Mouse (Mus musculus) hindbrain, postnatal 0 days (tissue): ENCODE data around the gene Acadl. TPM values are rescaled to one million over a fixed set of nuclear protein-coding genes. Genes with fewer than 3 reads are reported as not detected.
A peak's percentile ranks its signal among the peaks of the same experiment; 100 is the strongest.

ENCODE experiments used
- ATAC-seq: fragments of 200-750 bp; cut with Nextera tagmentation; 2 replicates; pipeline ENCODE4 v1.8.0; 2017; ENCODE audit warnings: mild to moderate bottlenecking, moderate TSS enrichment, moderate library complexity
- DNase-seq: peaks from one replicate; pipeline ENCODE4 v3.0.0-alpha.2; 2015; ENCODE audit warnings: low spot score
- H3K27ac ChIP-seq: fragments of 300-500 bp; sonication (generic); 2 replicates; pipeline ENCODE4 v1.5.1; 2014; ENCODE audit warnings: mild to moderate bottlenecking
- H3K27me3 ChIP-seq: fragments of 300-500 bp; sonication (generic); 2 replicates; pipeline ENCODE4 v1.6.1; 2014; ENCODE audit warnings: low read length, mixed read lengths; ENCODE audit not compliant: insufficient read depth
- H3K36me3 ChIP-seq: fragments of 300-500 bp; sonication (generic); 2 replicates; pipeline ENCODE4 v1.6.1; 2014; ENCODE audit warnings: low read length, mixed read lengths; ENCODE audit not compliant: insufficient read depth
- H3K4me1 ChIP-seq: fragments of 300-500 bp; sonication (generic); 2 replicates; pipeline ENCODE4 v1.6.1; 2014; ENCODE audit warnings: antibody characterized with exemption, low read length, mixed read lengths; ENCODE audit not compliant: insufficient read depth
- H3K4me2 ChIP-seq: fragments of 300-500 bp; sonication (generic); 2 replicates; pipeline ENCODE4 v1.6.1; 2014; ENCODE audit warnings: low read depth, mild to moderate bottlenecking, low read length, moderate library complexity, mixed read lengths
- H3K4me3 ChIP-seq: fragments of 300-500 bp; sonication (generic); 2 replicates; pipeline ENCODE4 v1.5.1; 2014; ENCODE audit warnings: low read length
- H3K9ac ChIP-seq: fragments of 300-500 bp; sonication (generic); replicated peaks from 2 replicates; pipeline ENCODE4 v1.6.1; 2014; ENCODE audit warnings: mild to moderate bottlenecking, low read length, moderate library complexity, mixed read lengths
- H3K9me3 ChIP-seq: fragments of 300-500 bp; sonication (generic); 2 replicates; pipeline ENCODE4 v1.6.1; 2016; ENCODE audit warnings: low read length, mixed read lengths
- CTCF ChIP-seq: IDR thresholded peaks from 2 replicates; pipeline ENCODE4 v1.5.1; 2016; ENCODE audit warnings: antibody characterized with exemption, control low read depth, low read depth
- WGBS: fragments of 180-500 bp; shearing (Covaris S2); extraction: QIAGEN DNeasy Blood & Tissue Kit; methylation state at CpG from one replicate; pipeline ENCODE4 v1.1.7; 2014; 5-methylcytosine and 5-hydroxymethylcytosine counted together
- polyA plus RNA-seq: library from polyadenylated mRNA; unstranded; fragments of >200 nt; fragmentation: Nextera tagmentation; extraction: Ambion mirVana; gene quantifications from 2 replicates; pipeline ENCODE4 v1.2.1, GENCODE M21; 2015
- total RNA-seq: library from RNA; depleted of rRNA; stranded (reverse); fragments of >200 nt; gene quantifications from 2 replicates; pipeline ENCODE4 v1.2.3, GENCODE M21; 2014; rRNA removed

Acadl gene
- 7.5 and 7.8 TPM in 2 replicates for total RNA-seq
- 96.9 and 111 TPM in 2 replicates for polyA plus RNA-seq

GRCm38 (mm10) chr1:66862712-66863511, at the start of gene Acadl:
TSS of gene Acadl (minus strand) at chr1:66863277.
- H3K27ac ChIP-seq: peak within 1 kb of the TSS; percentile 90
- no peaks in the 10 kb centered on the region for H3K4me1 ChIP-seq
- DNase-seq: peak; percentile 76
- no peaks in the 10 kb centered on the region for H3K27me3 ChIP-seq
- H3K4me2 ChIP-seq: peak within 1 kb of the TSS; percentile 62
- H3K9ac ChIP-seq: peak within 1 kb of the TSS; percentile 71
- under 1% methylated on average over 84 of the region's 85 CpGs for WGBS
- no peaks in the 10 kb centered on the region for H3K9me3 ChIP-seq
- H3K4me3 ChIP-seq: peak within 1 kb of the TSS; percentile 82
- H3K36me3 ChIP-seq: no peaks in the 10 kb centered on the region
- peak; percentile 94 for ATAC-seq
- no peak for TF ChIP-seq CTCF

- Histone ChIP-seq H3K4me2 (no peak overlapping the region), H3K27ac (no peak overlapping the region), H3K36me3 (no peaks in the 10 kb centered on the region), H3K9ac (no peak overlapping the region), H3K4me3 (no peak overlapping the region), H3K27me3 (no peaks in the 10 kb centered on the region), H3K4me1 (no peaks in the 10 kb centered on the region), H3K9me3 (no peaks in the 10 kb centered on the region)
- TF ChIP-seq CTCF: no peak
- ATAC-seq: no peak
- WGBS: 92% methylated on average over 1 of the region's 1 CpGs
- no peak for DNase-seq
These were observed 49.2 kb upstream of the Acadl start for GRCm38 (mm10) chr1:66912305-66912704.

GRCm38 (mm10) chr1:66902566-66902965, 39.5 kb upstream of the Acadl start:
- H3K9me3 ChIP-seq: no peaks in the 10 kb centered on the region
- H3K4me1 ChIP-seq: no peaks in the 10 kb centered on the region
- ATAC-seq (no peak), DNase-seq (no peak)
- no peak overlapping the region for H3K4me3 ChIP-seq
- 90% methylated on average over 3 of the region's 3 CpGs for WGBS
- no peak overlapping the region for H3K4me2 ChIP-seq
- no peak overlapping the region for H3K9ac ChIP-seq
- H3K27ac ChIP-seq: no peak overlapping the region
- H3K36me3 ChIP-seq: no peaks in the 10 kb centered on the region
- H3K27me3 ChIP-seq: no peaks in the 10 kb centered on the region
- no peak for TF ChIP-seq CTCF

GRCm38 (mm10) chr1:66900946-66901345, 37.9 kb upstream of the Acadl start:
- Histone ChIP-seq H3K36me3 (no peaks in the 10 kb centered on the region), H3K4me3 (no peak overlapping the region), H3K27ac (no peak overlapping the region), H3K4me1 (no peaks in the 10 kb centered on the region), H3K27me3 (no peaks in the 10 kb centered on the region), H3K9me3 (no peaks in the 10 kb centered on the region), H3K9ac (no peak overlapping the region), H3K4me2 (no peak overlapping the region)
- 97% methylated on average over 4 of the region's 4 CpGs for WGBS
- ATAC-seq (no peak), DNase-seq (no peak)
- no peak for TF ChIP-seq CTCF

GRCm38 (mm10) chr1:66898261-66898660, 35.2 kb upstream of the Acadl start:
- no peak for ATAC-seq
- Histone ChIP-seq H3K4me3 (no peak overlapping the region), H3K9ac (no peak overlapping the region), H3K27ac (no peak overlapping the region), H3K4me1 (no peaks in the 10 kb centered on the region), H3K27me3 (no peaks in the 10 kb centered on the region), H3K36me3 (no peaks in the 10 kb centered on the region), H3K4me2 (no peak overlapping the region), H3K9me3 (no peaks in the 10 kb centered on the region)
- DNase-seq: no peak
- WGBS: 51% methylated on average over 7 of the region's 7 CpGs
- no peak for TF ChIP-seq CTCF

- Histone ChIP-seq H3K27me3 (no peaks in the 10 kb centered on the region), H3K9ac (0 out of 2 replicates have a peak overlapping the region, but pooled peaks have one; percentile 28), H3K27ac (peak overlapping the region; percentile 62), H3K4me1 (no peaks in the 10 kb centered on the region), H3K4me3 (no peak overlapping the region), H3K9me3 (no peaks in the 10 kb centered on the region), H3K4me2 (peak overlapping the region; percentile 48), H3K36me3 (no peaks in the 10 kb centered on the region)
- ATAC-seq (peak; percentile 53), DNase-seq (peak; percentile 54)
- TF ChIP-seq CTCF: no peak
- 38% methylated on average over 5 of the region's 5 CpGs for WGBS
These were observed 33.5 kb upstream of the Acadl start for GRCm38 (mm10) chr1:66896556-66896955.

GRCm38 (mm10) chr1:66896125-66896524, 33.0 kb upstream of the Acadl start:
- Histone ChIP-seq H3K4me3 (no peak overlapping the region), H3K27me3 (no peaks in the 10 kb centered on the region), H3K9me3 (no peaks in the 10 kb centered on the region), H3K36me3 (no peaks in the 10 kb centered on the region), H3K9ac (0 out of 2 replicates have a peak overlapping the region, but pooled peaks have one; percentile 30), H3K4me1 (no peaks in the 10 kb centered on the region), H3K4me2 (peak overlapping the region; percentile 48), H3K27ac (peak overlapping the region; percentile 62)
- ATAC-seq: peak; percentile 86
- WGBS: 24% methylated on average over 5 of the region's 5 CpGs
- peak; percentile 81 for DNase-seq
- peak; percentile 54 for TF ChIP-seq CTCF
